Mouse (Mus musculus) layer of hippocampus, adult 2 months (tissue): ENCODE results near the gene Lgals9. TPM values are rescaled to one million over a fixed set of nuclear protein-coding genes. Genes with fewer than 3 reads are reported as not detected.
"Not testable (repeated sequence)": the region's sequence is repeated elsewhere in the genome, so short reads cannot be mapped to it uniquely, and the experiment has no call there.

Experiments used
- DNase-seq, 2 experiments: peaks; one replicate each; pipeline ENCODE4 v3.0.0; 2022; ENCODE audit warnings: low spot score in 2 of 2
- H3K27ac ChIP-seq: fragments of 200-600 bp; 2 replicates; pipeline ENCODE4 v1.8.1; 2022
- H3K4me3 ChIP-seq: fragments of 200-600 bp; 2 replicates; pipeline ENCODE4 v1.8.1; 2022; ENCODE audit warnings: mild to moderate bottlenecking
- CTCF ChIP-seq: fragments of 200-600 bp; conservative IDR thresholded peaks from 2 replicates; pipeline ENCODE4 v1.8.1; 2022; ENCODE audit warnings: antibody characterized with exemption, mild to moderate bottlenecking, moderate library complexity
- total RNA-seq, 2 experiments: library from RNA; stranded (reverse); gene quantifications; 2 replicates each; pipeline ENCODE4 v1.2.3; 2021

Lgals9 gene
- total RNA-seq, 2 experiments from 2014 or later: 4.0 to 4.1 TPM

- no peak for TF ChIP-seq CTCF
- no peak overlapping the region for H3K27ac ChIP-seq
- H3K4me3 ChIP-seq: no peak overlapping the region
- no peak for DNase-seq
Measured at GRCm38 (mm10) chr11:79016236-79016635, 31.5 kb upstream of the Lgals9 start.

- no peak overlapping the region for H3K27ac ChIP-seq
- no peak overlapping the region for H3K4me3 ChIP-seq
- TF ChIP-seq CTCF: no peak
- no peak for DNase-seq
Measured at GRCm38 (mm10) chr11:79015660-79016215, 31.0 kb upstream of the Lgals9 start.

- Histone ChIP-seq H3K27ac (no peak overlapping the region), H3K4me3 (no peak overlapping the region)
- DNase-seq: no peak
- TF ChIP-seq CTCF: no peak
Measured at GRCm38 (mm10) chr11:79014602-79015325, 30.0 kb upstream of the Lgals9 start.

- H3K27ac ChIP-seq: no peak overlapping the region
- no peak for DNase-seq
- H3K4me3 ChIP-seq: no peak overlapping the region
- no peak for TF ChIP-seq CTCF
Measured at GRCm38 (mm10) chr11:79013806-79014205, 29.1 kb upstream of the Lgals9 start.

GRCm38 (mm10) chr11:79013056-79013455, 28.3 kb upstream of the Lgals9 start:
- no peak overlapping the region for H3K27ac ChIP-seq
- DNase-seq: no peak
- H3K4me3 ChIP-seq: no peak overlapping the region
- no peak for TF ChIP-seq CTCF

- TF ChIP-seq CTCF: no peak
- DNase-seq: no peak
- Histone ChIP-seq H3K4me3 (no peak overlapping the region), H3K27ac (no peak overlapping the region)
Measured at GRCm38 (mm10) chr11:79012529-79012928, 27.8 kb upstream of the Lgals9 start.

- no peak overlapping the region for H3K4me3 ChIP-seq
- no peak for DNase-seq
- no peak overlapping the region for H3K27ac ChIP-seq
- no peak for TF ChIP-seq CTCF
Measured at GRCm38 (mm10) chr11:79008891-79009290, 24.1 kb upstream of the Lgals9 start.

- no peak for TF ChIP-seq CTCF
- H3K4me3 ChIP-seq: no peak overlapping the region
Measured at GRCm38 (mm10) chr11:79008007-79008775, 23.4 kb upstream of the Lgals9 start.

GRCm38 (mm10) chr11:79007356-79007755, 22.6 kb upstream of the Lgals9 start:
- H3K4me3 ChIP-seq, DNase-seq, H3K27ac ChIP-seq: not testable (repeated sequence)

More at GRCm38 (mm10) chr11:79008007-79008775, 23.4 kb upstream of the Lgals9 start:
- DNase-seq: no peak
- H3K27ac ChIP-seq: no peak overlapping the region

- no peak for DNase-seq
- no peak for TF ChIP-seq CTCF
Measured at GRCm38 (mm10) chr11:79006417-79006816, 21.7 kb upstream of the Lgals9 start.

GRCm38 (mm10) chr11:79005578-79006394, 21.0 kb upstream of the Lgals9 start:
- no peak for TF ChIP-seq CTCF
- Histone ChIP-seq H3K4me3 (no peak overlapping the region), H3K27ac (no peak overlapping the region)
- no peak for DNase-seq

More at GRCm38 (mm10) chr11:79006417-79006816, 21.7 kb upstream of the Lgals9 start:
- no peak overlapping the region for H3K27ac ChIP-seq
- H3K4me3 ChIP-seq: no peak overlapping the region

- DNase-seq: no peak
Measured at GRCm38 (mm10) chr11:79003769-79004638, 19.3 kb upstream of the Lgals9 start.

More at GRCm38 (mm10) chr11:79003769-79004638, 19.3 kb upstream of the Lgals9 start:
- no peak overlapping the region for H3K4me3 ChIP-seq
- TF ChIP-seq CTCF: no peak
- H3K27ac ChIP-seq: no peak overlapping the region
